Mouse (Mus musculus) G1E (cell line): ENCODE measurements around the gene Aars. TPM values are rescaled to one million over a fixed set of nuclear protein-coding genes. Genes with fewer than 3 reads are reported as not detected.
"Not testable (repeated sequence)": the region's sequence is repeated elsewhere in the genome, so short reads cannot be mapped to it uniquely, and the experiment has no call there.

Source experiments
- ATAC-seq: 2 replicates; pipeline ENCODE4 v1.8.0; 2016; ENCODE audit warnings: mild to moderate bottlenecking; ENCODE audit not compliant: insufficient number of reproducible peaks, poor library complexity, low FRiP score, severe bottlenecking; ENCODE audit errors: extremely low read depth
- DNase-seq: peaks from one replicate; pipeline ENCODE4 v3.0.0; 2012; ENCODE audit warnings: low spot score
- H3K27me3 ChIP-seq: 2 replicates; pipeline ENCODE4 v1.6.1; 2012; ENCODE audit warnings: mild to moderate bottlenecking, low read length, inconsistent platforms; ENCODE audit not compliant: insufficient read depth
- H3K36me3 ChIP-seq: replicated peaks from 2 replicates; pipeline ENCODE3; 2012; ENCODE audit warnings: mild to moderate bottlenecking, inconsistent platforms
- H3K4me1 ChIP-seq: 2 replicates; pipeline ENCODE4 v1.6.1; 2012; ENCODE audit warnings: low read depth, low read length, inconsistent platforms, mixed read lengths; ENCODE audit not compliant: insufficient read depth
- H3K4me3 ChIP-seq: 2 replicates; pipeline ENCODE4 v1.5.1; 2012; ENCODE audit warnings: low read depth, mild to moderate bottlenecking, inconsistent platforms, low read length, moderate library complexity, mixed read lengths
- H3K9me3 ChIP-seq: replicated peaks from 2 replicates; pipeline ENCODE4 v1.6.1; 2012; ENCODE audit warnings: inconsistent platforms
- CTCF ChIP-seq: IDR thresholded peaks from 2 replicates; pipeline ENCODE4 v1.5.1; 2012; ENCODE audit warnings: low read depth, low read length, inconsistent platforms, mixed read lengths
- GATA1 ChIP-seq: IDR thresholded peaks from 2 replicates; pipeline ENCODE4 v1.6.1; 2012; ENCODE audit warnings: borderline replicate concordance, low read length, inconsistent platforms, mixed read lengths
- GATA2 ChIP-seq: IDR thresholded peaks from 2 replicates; pipeline ENCODE4 v1.6.1; 2012; ENCODE audit warnings: low read depth, low read length, inconsistent platforms, borderline replicate concordance
- POLR2AphosphoS5 ChIP-seq: IDR thresholded peaks from 2 replicates; pipeline ENCODE4 v1.6.1; 2012; ENCODE audit warnings: low read depth, low read length, inconsistent platforms; ENCODE audit not compliant: insufficient replicate concordance
- TAL1 ChIP-seq: conservative IDR thresholded peaks from 2 replicates; pipeline ENCODE4 v1.6.1; 2012; ENCODE audit warnings: low read depth, low read length, inconsistent platforms, mixed read lengths
- polyA plus RNA-seq: library from polyadenylated mRNA; stranded (reverse); fragments of >175 nt; gene quantifications from 2 replicates; pipeline ENCODE4 v1.2.3, GENCODE M21; 2012
- total RNA-seq, 2 experiments: library from RNA; stranded (forward) in 1 of 2; stranded (reverse) in 1 of 2; fragments of 200-1000 nt in 1 of 2; fragments of >200 nt in 1 of 2; fragmentation: Nextera tagmentation in 1 of 2; gene quantifications; 2 replicates each; pipeline ENCODE4 v1.2.3; 2014 to 2017

The Aars gene
- total and polyA plus RNA-seq, 3 experiments: 56.4 to 131 (median 81.8) TPM

GRCm38 (mm10) chr8:111093865-111094718, 61.1 kb downstream of the Aars start, which contains the start of gene Pdpr:
Gene Pdpr, plus strand, starts transcription at chr8:111094630.
- 0 out of 2 replicates have a peak, but pooled peaks cover 2% of the 10 kb centered on the region for H3K9me3 ChIP-seq
- no peak for TF ChIP-seq GATA2
- no peak for TF ChIP-seq GATA1
- no peak for TF ChIP-seq CTCF
- no peak for TF ChIP-seq TAL1
- TF ChIP-seq POLR2AphosphoS5: no peak
- peak within 1 kb of the TSS; percentile 80 for H3K4me3 ChIP-seq
- DNase-seq: no peak
- 0 out of 2 replicates have a peak, but pooled peaks cover 4% of the 10 kb centered on the region for H3K27me3 ChIP-seq
- H3K36me3 ChIP-seq: peaks cover 4% of the 10 kb centered on the region
- H3K4me1 ChIP-seq: peaks cover 23% of the 10 kb centered on the region
- ATAC-seq: peak; percentile 52

DNA sequence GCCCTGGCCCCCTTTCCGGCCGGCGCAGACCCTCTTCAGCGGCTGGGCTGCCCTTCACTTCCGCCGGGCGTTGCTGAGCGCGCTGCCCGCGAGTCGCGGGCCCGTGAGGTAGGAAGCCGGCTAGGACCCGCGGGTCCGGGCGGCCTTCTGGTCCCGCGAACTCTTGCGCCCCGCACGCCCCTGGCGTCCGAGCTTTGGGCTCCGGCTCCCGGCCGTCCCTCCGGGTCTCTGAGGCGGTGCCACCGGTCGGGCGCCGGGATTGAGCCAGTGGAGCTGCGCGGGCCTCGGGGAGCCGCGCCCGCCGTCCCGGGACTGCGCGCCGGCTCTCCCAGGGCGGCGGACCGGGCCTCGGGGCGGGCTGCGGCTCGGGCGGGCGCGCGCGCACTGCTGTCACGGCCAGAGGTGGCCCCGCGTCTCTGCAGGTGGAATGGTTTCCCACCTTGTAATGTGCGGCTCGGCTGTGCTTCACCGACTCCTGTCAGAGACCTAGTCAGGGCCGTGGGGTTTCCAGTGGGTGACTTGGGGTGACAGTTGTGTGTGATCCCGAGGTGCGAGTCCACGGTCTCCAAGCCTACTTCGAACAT, 61.9 kb downstream of the Aars start:
- not testable (repeated sequence) for DNase-seq, H3K9me3 ChIP-seq, ATAC-seq, H3K27me3 ChIP-seq, H3K36me3 ChIP-seq
- peaks cover 23% of the 10 kb centered on the region for H3K4me1 ChIP-seq
- H3K4me3 ChIP-seq: peak overlapping the region; percentile 80

Other genes starting within 250 kb of the Aars start
- not detected in 2 replicates for gene Il34, start 227.2 kb upstream of the Aars start, total RNA-seq (2014; fragmentation: Nextera tagmentation)
- gene Il34, start 227.2 kb upstream of the Aars start, total RNA-seq (2017): not detected in 2 replicates
- not detected in 2 replicates for gene Il34, start 227.2 kb upstream of the Aars start, polyA plus RNA-seq
- gene Cog4, start 186.5 kb upstream of the Aars start, total RNA-seq (2014; fragmentation: Nextera tagmentation): 24.1 and 32.8 TPM in 2 replicates
- 45.6 and 46.3 TPM in 2 replicates for gene Cog4, start 186.5 kb upstream of the Aars start, total RNA-seq (2017)
- 17.7 and 20.2 TPM in 2 replicates for gene Cog4, start 186.5 kb upstream of the Aars start, polyA plus RNA-seq
- gene Sf3b3, start 186.4 kb upstream of the Aars start, total RNA-seq (2014; fragmentation: Nextera tagmentation): 173 and 176 TPM in 2 replicates
- 192 and 201 TPM in 2 replicates for gene Sf3b3, start 186.4 kb upstream of the Aars start, total RNA-seq (2017)
- 10.1 and 13.6 TPM in 2 replicates for gene Sf3b3, start 186.4 kb upstream of the Aars start, polyA plus RNA-seq
- gene Fuk, start 130.7 kb upstream of the Aars start, total RNA-seq (2014; fragmentation: Nextera tagmentation): 6.8 and 7.1 TPM in 2 replicates
- gene Fuk, start 130.7 kb upstream of the Aars start, total RNA-seq (2017): 8.9 and 9.8 TPM in 2 replicates
- 15.6 and 17.5 TPM in 2 replicates for gene Fuk, start 130.7 kb upstream of the Aars start, polyA plus RNA-seq
- gene St3gal2, start 113.2 kb upstream of the Aars start, total RNA-seq (2014; fragmentation: Nextera tagmentation): 94.4 and 95.8 TPM in 2 replicates
- gene St3gal2, start 113.2 kb upstream of the Aars start, total RNA-seq (2017): 22.8 and 23.1 TPM in 2 replicates
- 115 and 124 TPM in 2 replicates for gene St3gal2, start 113.2 kb upstream of the Aars start, polyA plus RNA-seq
- gene Ddx19a, start 35.3 kb upstream of the Aars start, total RNA-seq (2014; fragmentation: Nextera tagmentation): 205 and 207 TPM in 2 replicates
- 38.2 and 45.1 TPM in 2 replicates for gene Ddx19a, start 35.3 kb upstream of the Aars start, total RNA-seq (2017)
- 60.3 and 81.1 TPM in 2 replicates for gene Ddx19a, start 35.3 kb upstream of the Aars start, polyA plus RNA-seq
- 17.4 and 18.8 TPM in 2 replicates for gene Ddx19b, start 1.4 kb upstream of the Aars start, total RNA-seq (2014; fragmentation: Nextera tagmentation)
- 21.7 and 21.9 TPM in 2 replicates for gene Ddx19b, start 1.4 kb upstream of the Aars start, total RNA-seq (2017)
- 5.1 and 6.3 TPM in 2 replicates for gene Ddx19b, start 1.4 kb upstream of the Aars start, polyA plus RNA-seq
- gene Exosc6, start 23.2 kb downstream of the Aars start, total RNA-seq (2014; fragmentation: Nextera tagmentation): not detected in 2 replicates
- gene Exosc6, start 23.2 kb downstream of the Aars start, total RNA-seq (2017): 13.9 and 17.0 TPM in 2 replicates
- 88.0 and 119 TPM in 2 replicates for gene Exosc6, start 23.2 kb downstream of the Aars start, polyA plus RNA-seq
- not detected in 2 replicates for gene Clec18a, start 59.3 kb downstream of the Aars start, total RNA-seq (2014; fragmentation: Nextera tagmentation)
- gene Clec18a, start 59.3 kb downstream of the Aars start, total RNA-seq (2017): 0.05 and 0.06 TPM in 2 replicates
- not detected in 2 replicates for gene Clec18a, start 59.3 kb downstream of the Aars start, polyA plus RNA-seq
- 14.0 and 15.7 TPM in 2 replicates for gene Pdpr, start 61.5 kb downstream of the Aars start, total RNA-seq (2014; fragmentation: Nextera tagmentation)
- 19.4 and 20.5 TPM in 2 replicates for gene Pdpr, start 61.5 kb downstream of the Aars start, total RNA-seq (2017)
- 8.7 and 9.5 TPM in 2 replicates for gene Pdpr, start 61.5 kb downstream of the Aars start, polyA plus RNA-seq
- gene Glg1, start 226.1 kb downstream of the Aars start, total RNA-seq (2014; fragmentation: Nextera tagmentation): 71.0 and 71.8 TPM in 2 replicates
- 15.5 and 22.7 TPM in 2 replicates for gene Glg1, start 226.1 kb downstream of the Aars start, total RNA-seq (2017)
- gene Glg1, start 226.1 kb downstream of the Aars start, polyA plus RNA-seq: 10.8 and 12.7 TPM in 2 replicates